Mouse (Mus musculus) cerebellum, adult 2 months (tissue): ENCODE data around the gene Mixl1. TPM values are rescaled to one million over a fixed set of nuclear protein-coding genes. Genes with fewer than 3 reads are reported as not detected.
A peak's percentile ranks its signal among the peaks of the same experiment; 100 is the strongest.

ENCODE experiments used
- DNase-seq, 2 experiments: peaks; one replicate each; pipeline ENCODE4 v3.0.0; 2021
- H3K27ac ChIP-seq: fragments of 200-500 bp; 2 replicates; pipeline ENCODE4 v1.5.1; 2012; ENCODE audit warnings: low read length, control low read depth, inconsistent platforms; ENCODE audit not compliant: insufficient read depth
- H3K27me3 ChIP-seq: fragments of 200-500 bp; 2 replicates; pipeline ENCODE4 v1.6.1; 2012; ENCODE audit warnings: inconsistent platforms, mild to moderate bottlenecking, low read length, moderate library complexity; ENCODE audit not compliant: control insufficient read depth, insufficient read depth
- H3K4me1 ChIP-seq: fragments of 200-500 bp; 2 replicates; pipeline ENCODE4 v1.6.1; 2011; ENCODE audit warnings: low read length; ENCODE audit not compliant: control insufficient read depth, insufficient read depth
- H3K4me3 ChIP-seq: fragments of 200-500 bp; replicated peaks from 2 replicates; pipeline ENCODE3; 2011; ENCODE audit warnings: mild to moderate bottlenecking, low read depth, low read length, control low read depth; ENCODE audit not compliant: insufficient read depth
- CTCF ChIP-seq: fragments of 200-500 bp; IDR thresholded peaks from 2 replicates; pipeline ENCODE4 v1.5.1; 2011; ENCODE audit warnings: low read depth, mild to moderate bottlenecking, control low read depth, low read length, moderate library complexity, borderline replicate concordance; ENCODE audit not compliant: insufficient read depth
- POLR2A ChIP-seq: fragments of 200-500 bp; IDR thresholded peaks from 2 replicates; pipeline ENCODE4 v1.6.1; 2011; ENCODE audit warnings: low read length, control low read depth, borderline replicate concordance; ENCODE audit not compliant: insufficient read depth
- WGBS: fragments of 180-500 bp; shearing (Covaris S2); methylation state at CpG from one replicate; pipeline ENCODE4 v1.1.7; 2018; 5-methylcytosine and 5-hydroxymethylcytosine counted together
- polyA plus RNA-seq: library from polyadenylated mRNA; depleted of rRNA; stranded (reverse); fragments of >200 nt; gene quantifications from 2 replicates; pipeline ENCODE4 v1.2.3, GENCODE M21; 2012; rRNA removed

The Mixl1 gene
- polyA plus RNA-seq: not detected in 2 replicates

DNA sequence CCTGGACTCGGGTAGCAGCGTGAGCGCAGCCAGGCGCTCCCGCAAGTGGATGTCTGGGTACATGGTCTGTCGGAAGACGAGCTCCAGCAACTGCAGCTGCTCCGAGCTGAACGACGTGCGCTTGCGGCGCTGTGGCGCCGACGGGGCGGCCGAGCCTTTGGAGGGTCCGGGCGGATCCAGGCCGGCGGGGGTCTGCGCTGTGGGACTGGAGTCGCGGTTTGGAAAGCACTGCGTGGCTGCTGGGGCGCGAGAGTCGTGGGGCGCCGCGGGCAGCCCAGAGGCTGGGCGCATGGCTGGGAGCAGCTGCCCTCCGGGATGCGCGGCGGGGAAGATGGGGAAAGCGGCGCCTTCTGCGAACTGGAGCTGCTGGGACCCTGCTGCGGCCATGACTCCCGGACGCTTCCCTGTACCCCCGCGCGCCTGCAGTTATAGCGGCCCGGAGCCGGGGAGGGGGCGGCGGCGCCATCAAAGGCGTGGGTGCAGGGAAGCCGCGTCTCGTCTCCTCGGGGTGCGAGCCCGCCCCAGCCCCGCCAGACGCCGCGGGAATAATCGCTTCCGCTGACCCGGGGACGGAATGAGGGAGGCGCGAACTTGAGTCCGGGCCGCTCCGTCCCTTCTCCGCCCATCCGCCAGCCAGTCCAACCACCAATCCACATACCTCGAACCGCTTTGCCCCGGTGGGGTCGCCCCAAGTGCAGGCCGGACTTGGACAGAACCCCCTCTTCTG is at the start of gene Mixl1:
Gene Mixl1, minus strand, starts transcription at position 409 of the 727 bp plus-strand sequence.
- Histone ChIP-seq H3K27me3 (peaks cover 6% of the 10 kb centered on the region; the same call in 1 of the 2 replicates), H3K27ac (no peak within 1 kb of the TSS), H3K4me3 (no peak within 1 kb of the TSS), H3K4me1 (no peaks in the 10 kb centered on the region)
- no peak for DNase-seq
- 2% methylated on average over 73 of the region's 79 CpGs for WGBS
- TF ChIP-seq CTCF (no peak), POLR2A (no peak)

DNA sequence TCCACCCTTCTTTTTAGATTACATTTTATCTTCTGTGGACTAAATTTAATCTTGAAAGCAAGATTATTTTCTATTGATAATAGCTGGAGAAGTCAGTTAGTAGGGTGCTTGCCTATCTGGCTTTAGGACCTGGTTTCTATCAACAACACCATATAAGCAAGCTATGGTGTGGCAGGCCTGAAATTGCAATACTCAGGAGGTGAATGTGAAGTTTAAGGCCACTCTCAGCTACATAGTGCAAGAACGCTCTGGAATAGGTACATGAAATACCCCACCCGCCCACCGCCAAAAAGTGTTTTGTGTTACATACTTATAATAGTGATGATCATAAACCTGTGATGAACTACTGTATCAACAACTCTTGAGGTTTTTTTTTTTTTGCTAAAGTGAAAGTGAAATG is 32.4 kb upstream of the Mixl1 start:
- DNase-seq: no peak
- Histone ChIP-seq H3K4me3 (no peak overlapping the region), H3K27ac (no peak overlapping the region), H3K4me1 (peaks cover 3% of the 10 kb centered on the region; the same call in 1 of the 2 replicates), H3K27me3 (no peaks in the 10 kb centered on the region)
- TF ChIP-seq CTCF (no peak), POLR2A (no peak)
- 93% methylated on average over 3 of the region's 3 CpGs for WGBS

DNA sequence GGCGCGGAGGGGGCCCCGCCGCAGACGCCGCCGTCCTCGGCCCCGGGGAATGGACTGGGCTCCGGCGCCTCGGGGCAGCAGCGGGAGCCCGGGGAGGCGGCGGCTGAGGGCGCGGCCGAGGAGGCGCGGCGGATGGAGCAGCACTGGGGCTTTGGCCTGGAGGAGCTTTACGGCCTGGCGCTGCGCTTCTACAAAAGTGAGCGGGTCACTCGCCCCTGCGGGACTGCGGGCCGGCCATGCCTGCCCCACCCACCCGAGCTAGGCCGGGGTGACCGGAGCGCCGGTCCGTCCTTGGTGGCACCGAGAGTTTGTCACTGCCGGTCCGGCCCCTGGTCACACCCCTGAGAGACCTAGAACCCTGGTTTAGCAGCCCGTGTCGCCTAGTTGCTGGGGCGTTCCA is 29.3 kb upstream of the Mixl1 start:
- TF ChIP-seq CTCF (no peak), POLR2A (no peak)
- no peak for DNase-seq
- under 1% methylated on average over 42 of the region's 42 CpGs for WGBS
- Histone ChIP-seq H3K27ac (no peak overlapping the region), H3K4me3 (peak overlapping the region; percentile 96), H3K27me3 (no peaks in the 10 kb centered on the region), H3K4me1 (peaks cover 3% of the 10 kb centered on the region; the same call in 1 of the 2 replicates)

DNA sequence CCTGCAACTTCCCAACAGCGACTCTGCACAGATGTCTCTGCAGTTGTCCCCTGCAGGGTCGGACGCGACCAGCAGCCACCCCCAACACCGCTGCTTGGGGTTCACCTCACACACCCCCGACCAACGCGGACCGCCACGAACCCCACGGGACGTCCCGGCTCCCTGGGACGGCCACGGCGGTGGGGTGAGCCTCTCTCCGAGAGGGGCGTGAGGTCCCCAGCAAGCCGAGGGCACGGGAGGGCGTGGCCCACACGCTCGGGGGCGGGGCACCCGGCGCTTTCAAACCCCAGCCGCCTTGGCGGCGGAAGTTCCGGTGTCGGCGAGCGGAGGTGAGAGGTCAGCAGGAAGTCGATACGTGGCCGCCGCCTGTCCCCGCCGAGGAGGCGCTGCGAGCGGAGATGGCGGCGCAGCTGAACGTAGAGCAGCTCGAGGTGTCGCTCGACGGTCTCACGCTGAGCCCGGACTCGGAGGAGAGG is 28.9 kb upstream of the Mixl1 start, which contains the start of gene Acbd3:
Gene Acbd3, plus strand, starts transcription at position 340 of the 476 bp plus-strand sequence.
- no peaks in the 10 kb centered on the region for H3K27me3 ChIP-seq
- peak within 1 kb of the TSS; percentile 79 for H3K27ac ChIP-seq
- peak within 1 kb of the TSS; percentile 96 for H3K4me3 ChIP-seq
- TF ChIP-seq CTCF: no peak
- TF ChIP-seq POLR2A: peak; percentile 77
- WGBS: under 1% methylated on average over 52 of the region's 52 CpGs
- peak; percentile 88 to 89 for DNase-seq
- peaks cover 3% of the 10 kb centered on the region; the same call in 1 of the 2 replicates for H3K4me1 ChIP-seq

DNA sequence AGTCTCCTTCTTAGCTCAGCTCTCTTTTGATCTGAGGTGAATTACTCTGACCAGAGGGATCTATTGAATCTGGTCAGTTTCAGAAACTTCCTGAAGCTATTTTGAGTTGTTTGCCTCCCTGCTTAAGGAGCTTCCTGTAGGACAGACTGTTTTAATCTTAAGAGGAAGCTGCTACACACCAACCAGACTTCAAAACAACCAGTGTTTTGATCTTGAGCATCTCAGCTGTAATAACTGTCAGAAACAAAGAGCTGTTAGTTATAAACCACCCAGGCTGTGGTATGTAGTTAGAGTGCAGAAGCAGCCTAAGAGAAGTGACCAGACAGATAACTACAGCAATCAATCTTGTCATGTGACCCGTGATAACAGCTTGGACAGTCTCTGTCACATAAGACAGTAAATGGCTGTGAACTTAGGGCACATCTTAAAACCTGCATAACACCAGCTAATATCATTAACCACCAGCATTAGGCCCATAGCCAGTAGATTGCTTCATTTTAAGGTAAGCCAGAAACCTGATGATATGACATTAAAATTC is 26.9 kb upstream of the Mixl1 start:
- Histone ChIP-seq H3K4me1 (peaks cover 3% of the 10 kb centered on the region; the same call in 1 of the 2 replicates), H3K4me3 (no peak overlapping the region), H3K27me3 (no peaks in the 10 kb centered on the region), H3K27ac (no peak overlapping the region)
- no peak for TF ChIP-seq POLR2A
- DNase-seq: no peak
- WGBS: 79% methylated on average over 1 of the region's 1 CpGs

DNA sequence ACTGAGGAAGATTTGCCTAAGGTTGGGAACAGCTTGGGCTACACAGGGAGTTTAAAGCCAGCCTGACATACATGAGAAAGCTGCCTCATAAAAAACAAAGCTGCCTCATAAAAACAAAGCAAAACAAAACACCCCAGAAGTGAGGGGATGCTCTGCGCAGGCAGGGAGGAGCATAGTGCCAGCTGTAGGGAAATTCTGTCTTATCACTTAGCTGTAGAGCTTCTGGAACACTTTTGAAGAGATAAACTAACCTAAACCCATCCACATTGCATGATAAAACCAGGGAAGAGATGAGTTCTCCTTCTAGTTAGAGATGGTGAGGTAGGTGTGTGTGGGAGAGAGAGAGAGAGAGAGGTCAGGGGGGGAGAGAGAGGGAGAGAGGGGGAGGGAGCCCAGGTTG is 25.8 kb upstream of the Mixl1 start:
- Histone ChIP-seq H3K27ac (no peak overlapping the region), H3K27me3 (no peaks in the 10 kb centered on the region), H3K4me1 (peaks cover 3% of the 10 kb centered on the region; the same call in 1 of the 2 replicates), H3K4me3 (no peak overlapping the region)
- TF ChIP-seq CTCF (no peak), POLR2A (no peak)
- WGBS: 58% methylated on average over 1 of the region's 1 CpGs
- no peak for DNase-seq

DNA sequence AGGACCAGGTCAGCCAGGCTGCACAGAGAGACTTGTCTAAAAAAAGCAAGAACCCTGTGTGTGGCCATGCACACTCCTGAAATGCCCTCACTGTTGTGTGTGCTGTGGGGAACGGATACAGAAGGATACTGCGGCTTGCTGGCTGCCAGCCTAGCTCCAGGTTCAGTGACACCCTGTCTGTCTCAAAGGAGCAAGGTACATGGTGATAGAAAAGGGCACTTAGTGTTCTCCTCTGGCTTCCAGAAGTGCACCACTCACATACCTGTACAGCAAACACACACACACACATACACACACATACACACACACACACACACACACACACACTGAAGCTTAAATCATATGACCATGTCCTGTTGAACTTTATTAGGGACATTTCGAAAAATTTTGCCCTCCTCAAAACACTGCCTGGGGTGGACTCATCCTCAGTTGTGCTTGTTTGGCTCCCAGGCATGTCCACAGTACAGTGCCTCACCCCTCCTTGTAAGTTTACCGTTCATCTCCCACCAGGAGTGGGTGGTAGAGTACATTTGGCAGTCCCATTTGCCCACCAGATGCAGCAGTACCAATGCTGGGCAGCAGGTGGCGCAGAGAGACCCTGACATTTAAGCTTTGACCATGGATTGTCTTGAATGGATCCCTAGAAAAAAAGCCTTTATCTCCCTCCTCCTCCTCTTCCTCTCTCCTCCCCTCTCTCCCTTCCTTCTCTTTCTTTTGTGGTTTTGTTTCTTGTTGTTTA is 23.3 kb upstream of the Mixl1 start:
- peak; percentile 68 to 84 for DNase-seq
- no peak for TF ChIP-seq POLR2A
- TF ChIP-seq CTCF: peak; percentile 97
- Histone ChIP-seq H3K27me3 (no peaks in the 10 kb centered on the region), H3K27ac (no peak overlapping the region), H3K4me1 (no peaks in the 10 kb centered on the region), H3K4me3 (no peak overlapping the region)
- WGBS: 11% methylated on average over 5 of the region's 5 CpGs

DNA sequence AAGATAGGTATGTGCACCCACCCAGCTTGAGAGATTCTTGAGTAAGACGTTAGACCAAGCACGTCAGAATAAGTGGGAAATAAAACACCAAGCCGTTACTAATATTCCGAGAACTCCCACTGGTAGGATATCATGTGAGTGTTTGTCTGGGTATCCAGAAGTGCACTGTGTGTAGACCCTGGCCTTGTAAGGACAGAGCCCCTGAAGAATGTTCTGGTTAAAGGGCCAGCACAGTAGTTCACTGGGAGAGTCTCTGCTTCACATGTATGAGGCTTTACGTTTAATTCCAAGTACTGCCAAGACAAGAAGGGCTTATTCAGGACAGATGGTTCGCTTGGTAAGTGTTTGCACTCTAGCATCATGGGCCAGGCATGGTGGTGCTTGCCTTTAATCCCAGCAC is 22.6 kb upstream of the Mixl1 start:
- H3K27ac ChIP-seq: no peak overlapping the region
- H3K4me1 ChIP-seq: no peaks in the 10 kb centered on the region
- H3K27me3 ChIP-seq: no peaks in the 10 kb centered on the region
- no peak for DNase-seq
- H3K4me3 ChIP-seq: no peak overlapping the region
- 79% methylated on average over 6 of the region's 6 CpGs for WGBS
- TF ChIP-seq POLR2A (no peak), CTCF (no peak)
